Mouse (Mus musculus) hindbrain, embryonic 14.5 days (tissue): ENCODE measurements at regions not wholly inside any gene's neighbourhood (a gene's known extent, or its start where the extent isn't known, plus 50 kb on each side); places are given as distances from the start of the nearest gene placed in this dataset.
A peak's percentile ranks its signal among the peaks of the same experiment; 100 is the strongest.

Experiments used
- ATAC-seq: fragments of 200-750 bp; cut with Nextera tagmentation; 2 replicates; pipeline ENCODE4 v1.8.0; 2017; ENCODE audit warnings: moderate number of reproducible peaks, mild to moderate bottlenecking, moderate TSS enrichment, moderate library complexity; ENCODE audit not compliant: low FRiP score
- DNase-seq: peaks from one replicate; pipeline ENCODE4 v3.0.0-alpha.2; 2015; ENCODE audit warnings: low spot score
- H3K27ac ChIP-seq: fragments of 300-500 bp; sonication (generic); 2 replicates; pipeline ENCODE4 v1.5.1; 2014; ENCODE audit warnings: mild to moderate bottlenecking, moderate library complexity
- H3K27me3 ChIP-seq: fragments of 300-500 bp; sonication (generic); 2 replicates; pipeline ENCODE4 v1.6.1; 2014; ENCODE audit warnings: mild to moderate bottlenecking, low read length, mixed read lengths; ENCODE audit not compliant: control insufficient read depth, insufficient read depth
- H3K36me3 ChIP-seq: fragments of 300-500 bp; sonication (generic); replicated peaks from 2 replicates; pipeline ENCODE4 v1.6.1; 2014; ENCODE audit not compliant: control insufficient read depth, insufficient read depth
- H3K4me1 ChIP-seq: fragments of 300-500 bp; sonication (generic); replicated peaks from 2 replicates; pipeline ENCODE4 v1.6.1; 2014; ENCODE audit warnings: antibody characterized with exemption, low read length, mixed read lengths; ENCODE audit not compliant: control insufficient read depth, insufficient read depth
- H3K4me2 ChIP-seq: fragments of 300-500 bp; sonication (generic); replicated peaks from 2 replicates; pipeline ENCODE4 v1.6.1; 2014; ENCODE audit warnings: mild to moderate bottlenecking, moderate library complexity
- H3K4me3 ChIP-seq: fragments of 300-500 bp; sonication (generic); replicated peaks from 2 replicates; pipeline ENCODE4 v1.5.1; 2014; ENCODE audit warnings: mild to moderate bottlenecking, low read length
- H3K9ac ChIP-seq: fragments of 300-500 bp; sonication (generic); 2 replicates; pipeline ENCODE4 v1.6.1; 2014
- H3K9me3 ChIP-seq: fragments of 300-500 bp; sonication (generic); 2 replicates; pipeline ENCODE4 v1.6.1; 2016; ENCODE audit warnings: low read length; ENCODE audit not compliant: control insufficient read depth
- WGBS: fragments of 180-500 bp; shearing (Covaris S2); extraction: QIAGEN DNeasy Blood & Tissue Kit; methylation state at CpG from one replicate; pipeline ENCODE4 v1.1.7; 2014; 5-methylcytosine and 5-hydroxymethylcytosine counted together

GRCm38 (mm10) chr7:111420698-111421097, 337.9 kb upstream of the Eif4g2 start:
- ATAC-seq: no peak

GRCm38 (mm10) chr7:111417735-111418134, 334.9 kb upstream of the Eif4g2 start:
- H3K4me3 ChIP-seq: no peak overlapping the region
- no peak overlapping the region for H3K4me2 ChIP-seq
- no peaks in the 10 kb centered on the region for H3K27me3 ChIP-seq
- no peak overlapping the region for H3K27ac ChIP-seq
- no peaks in the 10 kb centered on the region for H3K36me3 ChIP-seq
- 30% methylated on average over 3 of the region's 3 CpGs for whole genome bisulfite sequencing
- ATAC-seq (no peak), DNase-seq (no peak)
- H3K4me1 ChIP-seq: no peaks in the 10 kb centered on the region
- no peak overlapping the region for H3K9ac ChIP-seq
- no peaks in the 10 kb centered on the region for H3K9me3 ChIP-seq

More at GRCm38 (mm10) chr7:111420698-111421097, 337.9 kb upstream of the Eif4g2 start:
- WGBS: 90% methylated on average over 3 of the region's 3 CpGs
- Histone ChIP-seq H3K4me1 (no peaks in the 10 kb centered on the region), H3K9me3 (no peaks in the 10 kb centered on the region), H3K36me3 (no peaks in the 10 kb centered on the region), H3K27ac (no peak overlapping the region), H3K9ac (no peak overlapping the region), H3K4me2 (no peak overlapping the region), H3K27me3 (no peaks in the 10 kb centered on the region), H3K4me3 (no peak overlapping the region)
- DNase-seq: no peak

GRCm38 (mm10) chr7:111416061-111416460, 333.2 kb upstream of the Eif4g2 start:
- H3K27ac ChIP-seq: no peak overlapping the region
- no peak overlapping the region for H3K9ac ChIP-seq
- no peaks in the 10 kb centered on the region for H3K36me3 ChIP-seq
- no peaks in the 10 kb centered on the region for H3K4me1 ChIP-seq
- no peak overlapping the region for H3K4me3 ChIP-seq
- H3K27me3 ChIP-seq: no peaks in the 10 kb centered on the region
- no peak overlapping the region for H3K4me2 ChIP-seq
- 62% methylated on average over 6 of the region's 6 CpGs for WGBS
- ATAC-seq: no peak
- DNase-seq: no peak
- no peaks in the 10 kb centered on the region for H3K9me3 ChIP-seq

GRCm38 (mm10) chr7:111413745-111414144, 330.9 kb upstream of the Eif4g2 start:
- ATAC-seq: no peak
- no peaks in the 10 kb centered on the region for H3K9me3 ChIP-seq
- no peak for DNase-seq
- WGBS: 76% methylated on average over 4 of the region's 4 CpGs
- H3K27me3 ChIP-seq: no peaks in the 10 kb centered on the region
- H3K27ac ChIP-seq: no peak overlapping the region
- H3K4me2 ChIP-seq: no peak overlapping the region
- no peaks in the 10 kb centered on the region for H3K4me1 ChIP-seq
- H3K9ac ChIP-seq: no peak overlapping the region
- no peak overlapping the region for H3K4me3 ChIP-seq
- H3K36me3 ChIP-seq: no peaks in the 10 kb centered on the region

GRCm38 (mm10) chr7:111412957-111413356, 330.1 kb upstream of the Eif4g2 start:
- Histone ChIP-seq H3K27me3 (no peaks in the 10 kb centered on the region), H3K9ac (no peak overlapping the region), H3K4me1 (no peaks in the 10 kb centered on the region), H3K27ac (peak overlapping the region; percentile 23), H3K9me3 (no peaks in the 10 kb centered on the region), H3K4me3 (no peak overlapping the region), H3K4me2 (no peak overlapping the region), H3K36me3 (no peaks in the 10 kb centered on the region)
- ATAC-seq (no peak; the same call in 1 of the 2 replicates), DNase-seq (no peak)
- WGBS: 48% methylated on average over 2 of the region's 2 CpGs

GRCm38 (mm10) chr7:111411386-111411960, 328.6 kb upstream of the Eif4g2 start:
- Histone ChIP-seq H3K9ac (no peak overlapping the region), H3K9me3 (no peaks in the 10 kb centered on the region), H3K27ac (no peak overlapping the region; the same call in 1 of the 2 replicates), H3K4me1 (no peaks in the 10 kb centered on the region), H3K36me3 (no peaks in the 10 kb centered on the region), H3K4me3 (no peak overlapping the region), H3K4me2 (no peak overlapping the region), H3K27me3 (no peaks in the 10 kb centered on the region)
- 83% methylated on average over 5 of the region's 5 CpGs for WGBS
- no peak for ATAC-seq
- no peak for DNase-seq

GRCm38 (mm10) chr7:111395972-111396371, 313.1 kb upstream of the Eif4g2 start:
- H3K4me2 ChIP-seq: no peak overlapping the region
- no peak overlapping the region for H3K9ac ChIP-seq
- 79% methylated on average over 2 of the region's 2 CpGs for WGBS
- H3K27ac ChIP-seq: no peak overlapping the region
- DNase-seq (no peak), ATAC-seq (no peak)
- 0 out of 2 replicates have a peak, but pooled peaks cover 3% of the 10 kb centered on the region for H3K4me1 ChIP-seq
- H3K4me3 ChIP-seq: no peak overlapping the region
- H3K9me3 ChIP-seq: peaks cover 5% of the 10 kb centered on the region; the same call in 1 of the 2 replicates
- H3K27me3 ChIP-seq: no peaks in the 10 kb centered on the region
- no peaks in the 10 kb centered on the region for H3K36me3 ChIP-seq

GRCm38 (mm10) chr7:111395111-111395510, 312.3 kb upstream of the Eif4g2 start:
- no peaks in the 10 kb centered on the region for H3K9me3 ChIP-seq
- WGBS: 33% methylated on average over 6 of the region's 6 CpGs
- no peak for ATAC-seq
- H3K4me3 ChIP-seq: no peak overlapping the region
- peak; percentile 55 for DNase-seq
- H3K4me1 ChIP-seq: 0 out of 2 replicates have a peak, but pooled peaks cover 3% of the 10 kb centered on the region
- H3K27me3 ChIP-seq: no peaks in the 10 kb centered on the region
- H3K27ac ChIP-seq: no peak overlapping the region
- no peak overlapping the region for H3K9ac ChIP-seq
- H3K36me3 ChIP-seq: no peaks in the 10 kb centered on the region
- H3K4me2 ChIP-seq: no peak overlapping the region

- Histone ChIP-seq H3K9ac (no peak overlapping the region), H3K27me3 (no peaks in the 10 kb centered on the region), H3K27ac (no peak overlapping the region), H3K4me2 (no peak overlapping the region), H3K4me3 (no peak overlapping the region), H3K9me3 (no peaks in the 10 kb centered on the region), H3K4me1 (0 out of 2 replicates have a peak, but pooled peaks cover 3% of the 10 kb centered on the region), H3K36me3 (no peaks in the 10 kb centered on the region)
- no peak for DNase-seq
- no peak for ATAC-seq
Observed at GRCm38 (mm10) chr7:111393846-111394245, 311.0 kb upstream of the Eif4g2 start.

- H3K4me3 ChIP-seq: no peak overlapping the region
- ATAC-seq: no peak
Observed at GRCm38 (mm10) chr7:111389690-111390089, 306.9 kb upstream of the Eif4g2 start.

More at GRCm38 (mm10) chr7:111389690-111390089, 306.9 kb upstream of the Eif4g2 start:
- no peaks in the 10 kb centered on the region for H3K36me3 ChIP-seq
- no peaks in the 10 kb centered on the region for H3K9me3 ChIP-seq
- H3K4me2 ChIP-seq: no peak overlapping the region
- no peak overlapping the region for H3K27ac ChIP-seq
- H3K9ac ChIP-seq: no peak overlapping the region
- H3K4me1 ChIP-seq: no peaks in the 10 kb centered on the region
- no peaks in the 10 kb centered on the region for H3K27me3 ChIP-seq
- DNase-seq: no peak
